Mouse (Mus musculus): ENCODE measurements around the gene Tcap. TPM values are rescaled to one million over a fixed set of nuclear protein-coding genes. Genes with fewer than 3 reads are reported as not detected.

Gene Tcap
- total RNA-seq, 1 experiment = 0.45 TPM

GRCm38 (mm10) chr11:98400816-98401215 is 17.2 kb downstream of the Tcap start:
- Histone ChIP-seq H3K9ac (ENCODE audit: insufficient read depth, low read depth, low read length, poor library complexity, severe bottlenecking) (peak overlapping the region; percentile 50; the same call in 1 of the 2 replicates), H3K4me1 (ENCODE audit: control insufficient read depth in 2 of 2, insufficient read depth in 2 of 2, low read length in 2 of 2, poor library complexity in 1 of 2) (peaks cover 0 to 5% of the 10 kb centered on the region in 2 experiments; a peak in 1 of 4 replicates), H3K4me3 (ENCODE audit: insufficient read depth in 1 of 2, low read depth in 1 of 2, low read length in 2 of 2, poor library complexity in 1 of 2, severe bottlenecking in 1 of 2) (peak overlapping the region; percentile 76 to 87; a peak in 3 of 4 replicates), H3K9me3 (ENCODE audit: control insufficient read depth, insufficient read depth, low read depth, low read length) (no peaks in the 10 kb centered on the region), H3K36me3 (ENCODE audit: control insufficient read depth, insufficient read depth, low read length, poor library complexity, severe bottlenecking) (no peaks in the 10 kb centered on the region), H3K27ac (ENCODE audit: insufficient read depth, low read depth, low read length, poor library complexity, severe bottlenecking) (no peak overlapping the region)
- in situ Hi-C loops (cut with MboI; ENCODE audit: low sequenced_read_pairs in 2 of 2, unreplicated experiment in 2 of 2) = no loop called here
- DNase-seq (ENCODE audit: low read depth, low spot score) = no peak
- TF ChIP-seq MAFK (IDR thresholded peaks at IDR 0.05; ENCODE audit: insufficient read depth, low read depth, low read length) = no peak
- TF ChIP-seq CHD2 (IDR thresholded peaks at IDR 0.05; ENCODE audit: low read depth, low read length) = no peak
- no peak for TF ChIP-seq HCFC1 (IDR thresholded peaks at IDR 0.05; ENCODE audit: borderline replicate concordance, insufficient read depth, low read length)
- TF ChIP-seq ZNF384 (IDR thresholded peaks at IDR 0.05; ENCODE audit: low read depth, low read length) = no peak
- no peak for TF ChIP-seq ZC3H11A (IDR thresholded peaks at IDR 0.05; ENCODE audit: borderline replicate concordance, low read depth, low read length)

GRCm38 (mm10) chr11:98406621-98407020 is 23.0 kb downstream of the Tcap start:
- Histone ChIP-seq H3K9ac (ENCODE audit: insufficient read depth, low read depth, low read length, poor library complexity, severe bottlenecking) (no peak overlapping the region), H3K9me3 (ENCODE audit: control insufficient read depth, insufficient read depth, low read depth, low read length) (no peaks in the 10 kb centered on the region), H3K36me3 (ENCODE audit: control insufficient read depth, insufficient read depth, low read length, poor library complexity, severe bottlenecking) (no peaks in the 10 kb centered on the region), H3K4me3 (ENCODE audit: insufficient read depth in 1 of 2, low read depth in 1 of 2, low read length in 2 of 2, poor library complexity in 1 of 2, severe bottlenecking in 1 of 2) (no peak overlapping the region), H3K27ac (ENCODE audit: insufficient read depth, low read depth, low read length, poor library complexity, severe bottlenecking) (no peak overlapping the region), H3K4me1 (ENCODE audit: control insufficient read depth in 2 of 2, insufficient read depth in 2 of 2, low read length in 2 of 2, poor library complexity in 1 of 2) (peaks cover 0 to 10% of the 10 kb centered on the region in 2 experiments; a peak in 1 of 4 replicates)
- in situ Hi-C loops (cut with MboI; ENCODE audit: low sequenced_read_pairs in 2 of 2, unreplicated experiment in 2 of 2) = no loop called here
- DNase-seq (ENCODE audit: low read depth, low spot score) = no peak
- TF ChIP-seq ZC3H11A (IDR thresholded peaks at IDR 0.05; ENCODE audit: borderline replicate concordance, low read depth, low read length) = no peak
- no peak for TF ChIP-seq HCFC1 (IDR thresholded peaks at IDR 0.05; ENCODE audit: borderline replicate concordance, insufficient read depth, low read length)
- no peak for TF ChIP-seq ZNF384 (IDR thresholded peaks at IDR 0.05; ENCODE audit: low read depth, low read length)
- TF ChIP-seq MAFK (IDR thresholded peaks at IDR 0.05; ENCODE audit: insufficient read depth, low read depth, low read length) = no peak

GRCm38 (mm10) chr11:98408872-98409271 is 25.3 kb downstream of the Tcap start:
- TF ChIP-seq ZC3H11A (IDR thresholded peaks at IDR 0.05; ENCODE audit: borderline replicate concordance, low read depth, low read length) (no peak), CHD2 (IDR thresholded peaks at IDR 0.05; ENCODE audit: low read depth, low read length) (no peak), MAFK (IDR thresholded peaks at IDR 0.05; ENCODE audit: insufficient read depth, low read depth, low read length) (no peak), ZNF384 (IDR thresholded peaks at IDR 0.05; ENCODE audit: low read depth, low read length) (no peak), HCFC1 (IDR thresholded peaks at IDR 0.05; ENCODE audit: borderline replicate concordance, insufficient read depth, low read length) (no peak)
- Histone ChIP-seq H3K27ac (ENCODE audit: insufficient read depth, low read depth, low read length, poor library complexity, severe bottlenecking) (no peak overlapping the region), H3K9me3 (ENCODE audit: control insufficient read depth, insufficient read depth, low read depth, low read length) (no peaks in the 10 kb centered on the region), H3K4me3 (ENCODE audit: insufficient read depth in 1 of 2, low read depth in 1 of 2, low read length in 2 of 2, poor library complexity in 1 of 2, severe bottlenecking in 1 of 2) (no peak overlapping the region; a peak in 1 of 4 replicates), H3K36me3 (ENCODE audit: control insufficient read depth, insufficient read depth, low read length, poor library complexity, severe bottlenecking) (no peaks in the 10 kb centered on the region), H3K9ac (ENCODE audit: insufficient read depth, low read depth, low read length, poor library complexity, severe bottlenecking) (no peak overlapping the region), H3K4me1 (ENCODE audit: control insufficient read depth in 2 of 2, insufficient read depth in 2 of 2, low read length in 2 of 2, poor library complexity in 1 of 2) (peaks cover 2 to 13% of the 10 kb centered on the region in 2 experiments; a peak in 1 of 4 replicates)
- in situ Hi-C loops (cut with MboI; ENCODE audit: low sequenced_read_pairs in 2 of 2, unreplicated experiment in 2 of 2) = no loop called here
- DNase-seq (ENCODE audit: low read depth, low spot score) = no peak

GRCm38 (mm10) chr11:98409341-98409822 is 25.8 kb downstream of the Tcap start:
- Histone ChIP-seq H3K9ac (ENCODE audit: insufficient read depth, low read depth, low read length, poor library complexity, severe bottlenecking) (no peak overlapping the region), H3K36me3 (ENCODE audit: control insufficient read depth, insufficient read depth, low read length, poor library complexity, severe bottlenecking) (no peaks in the 10 kb centered on the region), H3K4me1 (ENCODE audit: control insufficient read depth in 2 of 2, insufficient read depth in 2 of 2, low read length in 2 of 2, poor library complexity in 1 of 2) (peaks cover 2 to 13% of the 10 kb centered on the region in 2 experiments; a peak in 1 of 4 replicates), H3K9me3 (ENCODE audit: control insufficient read depth, insufficient read depth, low read depth, low read length) (no peaks in the 10 kb centered on the region), H3K4me3 (ENCODE audit: insufficient read depth in 1 of 2, low read depth in 1 of 2, low read length in 2 of 2, poor library complexity in 1 of 2, severe bottlenecking in 1 of 2) (no peak overlapping the region), H3K27ac (ENCODE audit: insufficient read depth, low read depth, low read length, poor library complexity, severe bottlenecking) (no peak overlapping the region)
- in situ Hi-C loops (cut with MboI; ENCODE audit: low sequenced_read_pairs in 2 of 2, unreplicated experiment in 2 of 2) = no loop called here
- DNase-seq (ENCODE audit: low read depth, low spot score) = no peak
- no peak for TF ChIP-seq ZC3H11A (IDR thresholded peaks at IDR 0.05; ENCODE audit: borderline replicate concordance, low read depth, low read length)
- TF ChIP-seq ZNF384 (IDR thresholded peaks at IDR 0.05; ENCODE audit: low read depth, low read length) = peak; percentile 81
- TF ChIP-seq CHD2 (IDR thresholded peaks at IDR 0.05; ENCODE audit: low read depth, low read length) = no peak
